Mouse (Mus musculus) embryo, embryonic 11.5 days (tissue): ENCODE measurements around the gene Ccdc120.

Experiments used
- DNase-seq: peaks from one replicate; pipeline ENCODE4 v3.0.0-alpha.2; 2012; ENCODE audit warnings: low read depth, low spot score

Gene Ccdc120

DNA sequence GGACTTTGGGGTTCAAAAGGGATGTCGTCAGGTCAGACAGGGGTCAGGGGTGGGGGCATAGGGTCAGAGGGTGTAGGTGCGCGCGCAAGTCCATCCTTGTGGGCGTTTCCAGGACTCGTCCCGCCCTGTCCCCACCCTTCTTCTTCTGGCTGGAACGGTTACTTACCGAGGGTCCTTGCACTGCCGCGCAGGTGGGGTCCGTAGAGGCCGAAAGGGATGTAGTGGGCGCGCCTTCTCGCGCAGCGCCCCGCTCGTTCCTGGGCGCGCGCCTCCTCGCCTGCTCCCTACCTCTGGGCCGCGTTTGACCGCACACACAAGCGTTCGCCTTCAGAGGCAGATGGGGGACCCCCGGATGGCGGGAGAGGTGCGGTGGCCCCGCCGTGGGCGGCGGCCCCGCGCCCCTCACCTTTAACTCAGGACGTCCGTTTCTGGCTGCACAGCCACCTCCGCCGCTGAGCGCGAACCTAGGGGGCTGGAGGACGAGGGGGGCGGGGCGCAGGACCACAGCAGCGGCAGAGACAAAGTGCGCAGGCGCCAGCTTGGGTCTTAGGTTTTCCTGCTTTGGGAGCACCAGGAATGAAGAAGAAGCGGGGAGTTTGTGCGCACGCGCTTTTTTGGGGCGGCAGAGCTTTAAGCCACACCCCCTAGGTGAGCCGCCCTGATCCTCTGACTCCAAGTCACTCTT, at the start of gene Ccdc120:
Gene Ccdc120, minus strand, starts transcription at position 474 of the 685 bp plus-strand sequence.
- peak; percentile 65 for DNase-seq

GRCm38 (mm10) chrX:7797327-7797726, 46.6 kb upstream of the Ccdc120 start:
- no peak for DNase-seq

- peak; percentile 27 for DNase-seq
Observed at GRCm38 (mm10) chrX:7795016-7795415, 44.3 kb upstream of the Ccdc120 start.

DNA sequence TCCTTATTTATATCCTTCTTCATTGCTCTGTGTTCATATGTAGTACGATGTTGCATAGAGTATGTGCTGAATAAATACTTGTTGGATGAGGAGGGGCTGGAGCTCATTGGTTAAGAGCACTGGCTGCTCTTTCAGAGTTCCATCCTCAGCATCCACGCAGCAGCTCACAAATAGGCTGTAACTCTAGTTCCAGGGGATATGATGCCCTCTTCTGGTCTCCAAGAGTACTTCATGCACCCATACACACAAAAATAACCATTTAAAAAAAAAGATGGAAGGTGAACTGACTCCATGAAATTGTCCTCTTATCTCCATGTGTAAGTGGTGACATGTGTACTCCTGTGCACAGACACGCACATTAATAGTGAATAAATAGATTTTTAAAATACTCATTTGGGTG, 42.7 kb upstream of the Ccdc120 start:
- DNase-seq, result no peak

DNA sequence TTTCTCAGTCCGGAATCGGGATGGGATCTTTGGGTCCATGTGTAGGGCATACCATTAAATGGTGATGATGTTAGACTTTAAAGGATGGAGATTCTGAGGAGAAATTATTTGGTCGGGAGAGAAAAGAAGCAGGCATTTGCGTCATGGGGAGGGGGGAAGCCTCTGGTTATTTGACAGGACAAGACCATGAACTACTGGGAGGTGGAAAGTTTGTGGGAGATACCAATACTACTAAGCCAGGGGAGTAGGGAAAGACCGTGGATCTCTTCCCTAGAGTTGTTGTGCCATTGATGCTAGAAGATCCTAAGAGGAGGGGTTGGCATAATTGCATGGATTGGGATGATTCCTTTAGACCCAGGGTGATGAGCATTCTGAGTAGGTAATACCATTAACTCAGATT, 39.6 kb upstream of the Ccdc120 start:
- no peak for DNase-seq

- peak; percentile 65 for DNase-seq
Observed at GRCm38 (mm10) chrX:7789542-7790136, 38.9 kb upstream of the Ccdc120 start, which contains the start of gene Gripap1. Gene Gripap1 (plus strand): TSS chrX:7789765.

DNA sequence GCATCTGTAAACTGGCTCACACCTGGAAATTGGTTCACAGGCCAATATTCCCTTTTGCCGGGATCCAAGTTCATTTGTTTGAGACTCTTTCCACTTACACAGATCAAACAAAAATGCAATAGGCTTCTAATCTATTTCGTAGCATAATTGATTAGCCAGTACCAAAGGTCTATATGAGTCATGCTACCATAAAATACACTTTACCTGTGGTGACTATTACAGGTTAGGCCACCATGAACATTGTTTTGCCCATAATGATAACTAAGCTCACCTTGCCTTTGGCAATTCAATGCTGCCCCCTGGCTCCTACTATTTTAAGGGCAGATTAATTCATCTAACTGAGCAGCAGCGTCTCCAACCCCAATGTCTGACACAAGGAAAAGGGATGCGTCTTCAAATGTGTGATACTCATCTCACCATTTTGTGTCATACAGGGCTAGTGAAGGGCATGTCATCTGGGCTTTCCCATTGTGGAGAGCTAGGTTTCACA, 31.9 kb upstream of the Ccdc120 start:
- DNase-seq, result no peak

- DNase-seq, result no peak
Observed at GRCm38 (mm10) chrX:7779294-7779693, 28.6 kb upstream of the Ccdc120 start.

DNA sequence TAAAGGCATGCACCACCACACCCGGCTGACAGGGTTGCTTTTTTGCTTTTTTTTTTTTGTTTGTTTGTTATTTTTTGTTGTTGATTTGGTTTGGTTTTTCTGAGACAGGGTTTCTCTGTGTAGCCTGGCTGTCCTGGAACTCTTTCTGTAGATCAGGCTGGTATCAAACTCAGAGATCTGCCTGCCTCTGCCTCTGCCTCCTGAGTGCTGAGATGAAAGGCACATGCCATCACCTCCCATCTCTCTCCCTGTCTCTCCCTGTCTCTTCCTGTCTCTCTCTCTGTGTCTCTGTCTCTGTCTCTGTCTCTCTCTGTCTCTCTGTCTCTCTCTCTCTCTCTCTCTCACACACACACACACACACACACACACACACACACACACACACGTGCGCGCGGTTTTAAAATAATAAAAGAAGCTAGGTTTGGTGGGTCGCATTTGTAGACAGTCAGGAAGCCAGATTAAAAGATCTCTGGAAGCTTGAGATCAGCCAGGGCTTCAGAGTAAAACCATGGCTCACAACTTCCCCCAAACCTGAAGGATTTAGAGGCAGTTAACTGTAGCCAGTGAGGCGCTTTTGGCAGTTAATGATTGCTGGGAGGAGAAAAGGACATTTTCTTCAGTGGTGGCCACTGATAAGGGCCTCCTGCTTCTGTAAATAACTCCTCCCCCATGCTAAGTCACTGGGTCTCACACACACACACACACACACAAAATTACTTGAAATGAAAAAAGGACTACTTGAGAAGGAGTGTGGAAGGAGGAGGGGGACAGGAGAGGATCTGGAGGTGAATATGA, 27.9 kb upstream of the Ccdc120 start:
- DNase-seq, result no peak

DNA sequence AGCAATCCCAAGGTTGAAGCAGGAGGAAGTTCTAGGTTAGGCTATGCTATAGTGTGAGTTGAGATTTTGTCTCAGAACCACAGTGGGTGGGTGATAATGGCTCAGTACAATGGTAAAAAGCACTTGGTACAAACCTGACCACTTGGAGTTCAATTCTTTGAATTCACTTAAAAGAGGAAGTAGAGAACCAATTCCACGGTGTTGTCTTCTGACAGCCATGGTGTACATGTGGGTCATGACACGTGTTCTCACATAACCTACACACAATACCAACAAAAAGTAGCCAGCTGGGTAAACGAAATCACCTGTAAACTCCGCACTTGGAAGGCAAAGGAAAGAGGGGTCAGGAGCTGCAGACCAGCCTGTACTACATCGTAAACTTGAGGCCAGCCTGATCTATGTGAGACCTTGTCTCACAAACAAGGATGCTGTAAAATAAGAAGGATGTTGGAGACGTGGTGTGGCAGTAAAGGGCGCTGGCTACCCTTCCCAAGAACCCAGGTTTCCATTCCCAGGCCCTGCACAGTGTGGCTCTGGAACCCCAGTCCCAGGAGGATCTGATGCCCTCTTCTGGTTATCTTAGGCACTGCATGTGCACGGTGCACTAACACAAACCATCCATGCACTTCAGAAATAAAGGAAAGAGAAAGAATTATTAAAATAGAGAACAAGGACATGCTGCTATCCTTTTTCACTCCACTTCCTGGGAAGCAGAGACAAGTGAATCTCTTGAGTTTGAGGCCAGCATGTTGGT, 25.8 kb upstream of the Ccdc120 start:
- DNase-seq, result no peak

GRCm38 (mm10) chrX:7775501-7776205, 24.9 kb upstream of the Ccdc120 start:
- DNase-seq, result no peak

GRCm38 (mm10) chrX:7772766-7773165, 22.1 kb upstream of the Ccdc120 start:
- no peak for DNase-seq

GRCm38 (mm10) chrX:7769302-7770017, 18.8 kb upstream of the Ccdc120 start:
- DNase-seq, result no peak

- no peak for DNase-seq
Observed at GRCm38 (mm10) chrX:7765764-7766163, 15.1 kb upstream of the Ccdc120 start.

- no peak for DNase-seq
Observed at GRCm38 (mm10) chrX:7765281-7765670, 14.6 kb upstream of the Ccdc120 start.

- no peak for DNase-seq
Observed at GRCm38 (mm10) chrX:7764657-7765280, 14.1 kb upstream of the Ccdc120 start.

- DNase-seq, result no peak
Observed at GRCm38 (mm10) chrX:7763631-7764393, 13.1 kb upstream of the Ccdc120 start.

DNA sequence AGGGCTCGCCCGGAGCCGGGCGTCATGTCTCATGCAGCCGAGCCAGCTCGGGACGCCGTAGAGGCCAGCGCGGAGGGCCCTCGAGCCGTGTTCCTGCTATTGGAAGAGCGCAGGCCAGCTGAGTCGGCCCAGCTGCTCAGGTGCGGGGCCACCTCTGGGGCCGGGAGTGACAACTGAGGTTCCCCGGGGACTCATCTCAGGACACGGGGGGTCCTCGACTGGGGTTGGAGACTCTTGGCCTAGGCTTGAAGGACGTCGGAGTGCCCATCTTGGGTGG, 12.2 kb upstream of the Ccdc120 start:
- no peak for DNase-seq

- peak; percentile 82 for DNase-seq
Observed at GRCm38 (mm10) chrX:7762137-7762920, 11.6 kb upstream of the Ccdc120 start, which contains the start of gene Tfe3. Gene Tfe3 (plus strand): TSS chrX:7762560.
